Mouse (Mus musculus) monocyte, adult 5-6 weeks (primary cell): ENCODE results near the gene Ifi27l2a. TPM values are rescaled to one million over a fixed set of nuclear protein-coding genes. Genes with fewer than 3 reads are reported as not detected.
"Not testable (repeated sequence)": the region's sequence is repeated elsewhere in the genome, so short reads cannot be mapped to it uniquely, and the experiment has no call there.

Experiments used
- ATAC-seq: fragments of 153-309, 156-312 bp; replicated peaks from 2 replicates; pipeline ENCODE4 v1.8.0; 2017; ENCODE audit warnings: mild to moderate bottlenecking; ENCODE audit not compliant: low TSS enrichment, insufficient number of reproducible peaks, severe bottlenecking, poor library complexity, low FRiP score
- total RNA-seq: library from RNA; stranded (forward); fragments of 200-1000, 200-491, 200-594 nt; gene quantifications from 3 replicates; pipeline ENCODE4 v1.2.3, GENCODE M21; 2017

Ifi27l2a gene
- total RNA-seq = 199 to 360 TPM (median 283 TPM) in 3 replicates

- peak; percentile 67; the same call in 1 of the 2 replicates for ATAC-seq
Measured at GRCm38 (mm10) chr12:103443524-103443923, at the start of gene Ifi27l2a. TSS of gene Ifi27l2a (minus strand) at chr12:103443680.

- peak; percentile 63; the same call in 1 of the 2 replicates for ATAC-seq
Measured at GRCm38 (mm10) chr12:103492767-103493166, 49.3 kb upstream of the Ifi27l2a start.

- ATAC-seq = no peak
Measured at GRCm38 (mm10) chr12:103491091-103491730, 47.7 kb upstream of the Ifi27l2a start.

- ATAC-seq = no peak
Measured at GRCm38 (mm10) chr12:103487750-103488149, 44.3 kb upstream of the Ifi27l2a start.

GRCm38 (mm10) chr12:103487276-103487675, 43.8 kb upstream of the Ifi27l2a start:
- ATAC-seq = no peak

- no peak for ATAC-seq
Measured at GRCm38 (mm10) chr12:103486726-103487125, 43.2 kb upstream of the Ifi27l2a start.

GRCm38 (mm10) chr12:103484200-103484972, 40.9 kb upstream of the Ifi27l2a start:
- not testable (repeated sequence) for ATAC-seq

- no peak for ATAC-seq
Measured at GRCm38 (mm10) chr12:103482781-103483180, 39.3 kb upstream of the Ifi27l2a start.

- ATAC-seq = no peak
Measured at GRCm38 (mm10) chr12:103481671-103482070, 38.2 kb upstream of the Ifi27l2a start.

GRCm38 (mm10) chr12:103477461-103478015, 34.1 kb upstream of the Ifi27l2a start:
- ATAC-seq = no peak

- ATAC-seq = no peak
Measured at GRCm38 (mm10) chr12:103476779-103477389, 33.4 kb upstream of the Ifi27l2a start.

GRCm38 (mm10) chr12:103474481-103474880, 31.0 kb upstream of the Ifi27l2a start:
- ATAC-seq = no peak

GRCm38 (mm10) chr12:103457140-103457539, 13.7 kb upstream of the Ifi27l2a start, which contains the start of gene Ifi27l2b:
TSS of gene Ifi27l2b (minus strand) at chr12:103457223.
- ATAC-seq = no peak

- ATAC-seq = not testable (repeated sequence)
Measured at GRCm38 (mm10) chr12:103456727-103457126, 13.2 kb upstream of the Ifi27l2a start.

GRCm38 (mm10) chr12:103453361-103453760, 9.9 kb upstream of the Ifi27l2a start:
- ATAC-seq = no peak

GRCm38 (mm10) chr12:103445060-103445459, 1.6 kb upstream of the Ifi27l2a start:
- no peak for ATAC-seq

- ATAC-seq = not testable (repeated sequence)
Measured at GRCm38 (mm10) chr12:103444261-103444660, 781 bp upstream of the Ifi27l2a start.

- ATAC-seq = no peak
Measured at GRCm38 (mm10) chr12:103437601-103438000, 5.9 kb downstream of the Ifi27l2a start.

- ATAC-seq = no peak
Measured at GRCm38 (mm10) chr12:103434861-103435260, 8.6 kb downstream of the Ifi27l2a start.
